Mouse (Mus musculus): Measurements from ENCODE around the gene Rbm34. TPM values are rescaled to one million over a fixed set of nuclear protein-coding genes. Genes with fewer than 3 reads are reported as not detected.

Gene Rbm34
- polyA plus RNA-seq, 1 experiment from 2014 or later = 28.9 TPM

Other genes starting within 250 kb of the Rbm34 start
- 301 and 341 TPM in 2 replicates for gene Tomm20, start 25.2 kb downstream of the Rbm34 start, polyA plus RNA-seq (2016; fragmentation: Nextera tagmentation; extraction: Ambion mirVana)
- 34.4 and 34.8 TPM in 2 replicates for gene Pard3, start 92.8 kb upstream of the Rbm34 start, polyA plus RNA-seq (2016; fragmentation: Nextera tagmentation; extraction: Ambion mirVana)